Mouse (Mus musculus): ENCODE measurements around the gene Ttc19. TPM values are rescaled to one million over a fixed set of nuclear protein-coding genes. Genes with fewer than 3 reads are reported as not detected.

Ttc19 gene
- total and polyA plus RNA-seq, 3 experiments: 11.4 to 12.7 TPM; not detected in 1

DNA sequence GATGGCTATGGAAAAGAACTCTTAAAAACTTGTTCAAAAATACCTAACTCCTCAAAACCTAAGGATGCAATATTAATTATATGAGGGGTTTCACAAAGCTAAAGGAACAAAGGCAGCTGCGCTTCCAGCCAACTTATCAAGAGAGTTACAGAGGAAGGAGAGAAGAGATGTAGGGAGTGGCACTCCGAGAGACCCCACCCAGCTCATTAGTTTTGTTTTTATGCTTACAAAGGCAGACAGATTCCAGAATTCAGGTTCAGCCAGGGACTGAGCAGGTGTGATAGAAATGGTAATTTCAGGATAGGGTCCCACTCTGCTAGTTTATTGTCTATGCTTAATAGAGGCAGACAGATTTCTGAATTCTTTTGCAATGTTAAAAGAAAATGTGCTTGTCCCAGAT lies 73.9 kb downstream of the Ttc19 start:
- Histone ChIP-seq H3K79me2 (ENCODE audit: control insufficient read depth, insufficient read depth, low read length, poor library complexity) (no peaks in the 10 kb centered on the region), H3K9me3 (replicated peaks; ENCODE audit: insufficient read depth, low read length) (no peaks in the 10 kb centered on the region), H3K27ac (ENCODE audit: control insufficient read depth, low read depth, low read length) (no peak overlapping the region), H3K9ac (ENCODE audit: control insufficient read depth, low read depth, low read length, poor library complexity, severe bottlenecking) (no peak overlapping the region), H3K36me3 (ENCODE audit: control insufficient read depth in 1 of 2, insufficient read depth in 2 of 2, low read length in 2 of 2) (peaks cover 0 to 59% of the 10 kb centered on the region in 2 experiments; a peak in 2 of 4 replicates), H3K4me1 (ENCODE audit: control insufficient read depth in 1 of 2, insufficient read depth in 2 of 2, low read length in 2 of 2) (no peaks in the 10 kb centered on the region), H3K27me3 (ENCODE audit: control insufficient read depth in 1 of 2, insufficient read depth in 2 of 2, low read length in 2 of 2) (no peaks in the 10 kb centered on the region), H3K4me3 (ENCODE audit: control insufficient read depth in 1 of 2, insufficient read depth in 1 of 2, low read depth in 2 of 2, low read length in 2 of 2) (no peak overlapping the region)
- DNase-seq (ENCODE audit: low read depth, low spot score): no peak
- no peak for TF ChIP-seq NELFE (IDR thresholded peaks at IDR 0.05; ENCODE audit: low read depth, low read length)
- no peak for TF ChIP-seq TBP (IDR thresholded peaks at IDR 0.05; ENCODE audit: low read depth, low read length)
- TF ChIP-seq SMC3 (IDR thresholded peaks at IDR 0.05; ENCODE audit: low read depth, low read length): no peak
- TF ChIP-seq CHD2 (IDR thresholded peaks at IDR 0.05; ENCODE audit: low read length): no peak
- TF ChIP-seq CTCF (IDR thresholded peaks at IDR 0.05 in 2 of 3, conservative IDR thresholded peaks at IDR 0.05 in 1 of 3; ENCODE audit: control insufficient read depth in 1 of 3, insufficient read depth in 1 of 3, low read depth in 2 of 3, low read length in 3 of 3, poor library complexity in 1 of 3, severe bottlenecking in 1 of 3): no peak
- TF ChIP-seq ZC3H11A (IDR thresholded peaks at IDR 0.05; ENCODE audit: low read depth, low read length): no peak
- no peak for TF ChIP-seq USF2 (IDR thresholded peaks at IDR 0.05; ENCODE audit: borderline replicate concordance in 1 of 2, insufficient read depth in 1 of 2, low read depth in 1 of 2, low read length in 2 of 2)
- TF ChIP-seq MAFK (IDR thresholded peaks at IDR 0.05; ENCODE audit: borderline replicate concordance, low read depth, low read length): no peak
- no peak for TF ChIP-seq MAX (IDR thresholded peaks at IDR 0.05; ENCODE audit: low read length)

DNA sequence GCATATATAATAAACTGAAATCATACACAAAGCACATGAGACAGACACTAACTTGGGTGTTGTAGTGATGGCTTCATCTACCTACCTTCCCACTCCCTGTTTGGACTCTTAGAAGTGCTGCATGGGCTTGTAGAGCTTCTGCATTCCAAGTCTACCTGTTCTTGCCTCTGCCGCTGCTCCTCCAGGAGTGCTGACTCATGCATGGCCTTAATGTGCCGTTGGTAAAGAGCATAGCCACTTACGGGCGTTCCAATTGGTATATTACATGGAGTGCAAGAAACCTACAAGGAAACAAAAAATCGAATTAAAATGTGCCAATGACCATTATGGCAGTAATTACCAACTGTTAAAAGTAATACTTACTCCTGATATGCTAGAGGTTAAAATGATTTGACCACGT lies 85.6 kb downstream of the Ttc19 start:
- H3K27me3 ChIP-seq (ENCODE audit: control insufficient read depth in 1 of 2, insufficient read depth in 2 of 2, low read length in 2 of 2): no peaks in the 10 kb centered on the region
- no peaks in the 10 kb centered on the region for H3K9me3 ChIP-seq (replicated peaks; ENCODE audit: insufficient read depth, low read length)
- H3K9ac ChIP-seq (ENCODE audit: control insufficient read depth, low read depth, low read length, poor library complexity, severe bottlenecking): no peak overlapping the region
- no peaks in the 10 kb centered on the region for H3K79me2 ChIP-seq (ENCODE audit: control insufficient read depth, insufficient read depth, low read length, poor library complexity)
- H3K4me1 ChIP-seq (ENCODE audit: control insufficient read depth in 1 of 2, insufficient read depth in 2 of 2, low read length in 2 of 2): no peaks in the 10 kb centered on the region
- TF ChIP-seq GATA1 (IDR thresholded peaks at IDR 0.05; ENCODE audit: low read depth, low read length) (no peak), MXI1 (IDR thresholded peaks at IDR 0.05; ENCODE audit: low read depth, low read length) (no peak), SMC3 (IDR thresholded peaks at IDR 0.05; ENCODE audit: low read depth, low read length) (no peak), CTCF (IDR thresholded peaks at IDR 0.05 in 2 of 3, conservative IDR thresholded peaks at IDR 0.05 in 1 of 3; ENCODE audit: control insufficient read depth in 1 of 3, insufficient read depth in 1 of 3, low read depth in 2 of 3, low read length in 3 of 3, poor library complexity in 1 of 3, severe bottlenecking in 1 of 3) (no peak), ZC3H11A (IDR thresholded peaks at IDR 0.05; ENCODE audit: low read depth, low read length) (no peak), POLR2AphosphoS5 (IDR thresholded peaks at IDR 0.05; ENCODE audit: borderline replicate concordance, low read depth, low read length) (no peak), ELF1 (IDR thresholded peaks at IDR 0.05; ENCODE audit: low read depth, low read length) (no peak), POLR2AphosphoS2 (IDR thresholded peaks at IDR 0.05; ENCODE audit: low read length) (no peak), GABPA (IDR thresholded peaks at IDR 0.05; ENCODE audit: low read depth, low read length) (no peak), TAL1 (IDR thresholded peaks at IDR 0.05; ENCODE audit: low read length) (no peak), TCF12 (IDR thresholded peaks at IDR 0.05; ENCODE audit: low read depth, low read length) (no peak), NELFE (IDR thresholded peaks at IDR 0.05; ENCODE audit: low read depth, low read length) (no peak), MYB (IDR thresholded peaks at IDR 0.05; ENCODE audit: low read depth, low read length) (no peak), CHD2 (IDR thresholded peaks at IDR 0.05; ENCODE audit: low read length) (no peak), ZKSCAN1 (IDR thresholded peaks at IDR 0.05; ENCODE audit: low read depth, low read length) (no peak), MYC (IDR thresholded peaks at IDR 0.05; ENCODE audit: low read depth, low read length) (no peak), SIN3A (IDR thresholded peaks at IDR 0.05; ENCODE audit: low read length) (no peak), BHLHE40 (IDR thresholded peaks at IDR 0.05; ENCODE audit: borderline replicate concordance, low read depth, low read length) (no peak), E2F4 (IDR thresholded peaks at IDR 0.05; ENCODE audit: borderline replicate concordance, low read depth, low read length) (no peak), ZMIZ1 (IDR thresholded peaks at IDR 0.05; ENCODE audit: low read depth, low read length) (no peak)
- DNase-seq (ENCODE audit: low read depth, low spot score): no peak
- no peak overlapping the region for H3K4me3 ChIP-seq (ENCODE audit: control insufficient read depth in 1 of 2, insufficient read depth in 1 of 2, low read depth in 2 of 2, low read length in 2 of 2)
- no peak overlapping the region for H3K27ac ChIP-seq (ENCODE audit: control insufficient read depth, low read depth, low read length)
- peaks cover 0 to 58% of the 10 kb centered on the region in 2 experiments; a peak in 3 of 4 replicates for H3K36me3 ChIP-seq (ENCODE audit: control insufficient read depth in 1 of 2, insufficient read depth in 2 of 2, low read length in 2 of 2)
